Mouse (Mus musculus) retina, embryonic 14.5 days (tissue): Measurements from ENCODE around the gene Relt.

ENCODE experiments used
- DNase-seq: peaks from one replicate; pipeline ENCODE4 v3.0.0-alpha.2; 2015; ENCODE audit warnings: low spot score

Relt gene

GRCm38 (mm10) chr7:100845026-100845400 is 18.2 kb downstream of the Relt start:
- DNase-seq = no peak

GRCm38 (mm10) chr7:100844385-100845025 is 18.7 kb downstream of the Relt start:
- no peak for DNase-seq

GRCm38 (mm10) chr7:100843866-100844265 is 19.4 kb downstream of the Relt start:
- DNase-seq = no peak

- DNase-seq = no peak
Measured at GRCm38 (mm10) chr7:100842175-100842574, 21.1 kb downstream of the Relt start.

- DNase-seq = no peak
Measured at GRCm38 (mm10) chr7:100841608-100842007, 21.6 kb downstream of the Relt start.

DNA sequence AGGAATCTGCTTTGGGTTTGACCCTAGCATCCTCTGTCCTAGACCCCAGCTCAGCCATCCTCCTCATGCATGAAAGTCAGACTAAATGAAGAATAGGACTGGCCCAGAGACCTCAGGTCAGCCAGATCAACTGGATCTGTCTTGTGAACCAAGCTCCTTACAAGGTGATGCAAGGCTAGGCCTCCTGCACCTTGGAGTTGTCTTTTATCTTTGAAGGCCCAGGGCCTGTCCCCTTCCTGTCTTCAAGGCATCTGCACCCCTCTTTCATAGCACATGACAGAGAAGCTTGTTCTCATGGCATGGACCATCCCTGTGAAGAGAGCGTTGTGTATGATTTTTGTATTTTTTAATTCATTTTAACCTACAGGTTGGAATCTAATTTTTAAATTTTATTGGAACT is 22.3 kb downstream of the Relt start:
- DNase-seq = no peak

- no peak for DNase-seq
Measured at GRCm38 (mm10) chr7:100839632-100840402, 23.4 kb downstream of the Relt start.

DNA sequence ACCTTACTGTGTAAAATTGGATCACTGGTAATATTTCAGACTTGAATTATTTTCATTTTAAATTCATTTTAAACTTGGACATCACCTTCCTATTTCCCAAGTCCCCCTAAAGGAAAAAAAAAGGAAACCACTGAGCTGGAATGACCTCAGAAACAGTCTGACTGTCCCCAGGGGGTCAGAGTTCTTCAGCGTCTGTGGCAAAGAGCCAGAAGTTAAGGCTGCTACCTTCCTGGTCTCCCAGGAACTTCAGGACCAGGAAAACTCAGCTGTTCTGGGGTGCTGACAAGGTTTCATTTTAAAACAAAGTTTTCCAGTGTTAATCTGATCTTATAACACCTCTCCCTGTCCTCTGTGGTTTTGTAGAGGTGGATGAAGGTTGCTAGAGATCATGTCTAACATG is 25.5 kb downstream of the Relt start:
- DNase-seq = no peak

DNA sequence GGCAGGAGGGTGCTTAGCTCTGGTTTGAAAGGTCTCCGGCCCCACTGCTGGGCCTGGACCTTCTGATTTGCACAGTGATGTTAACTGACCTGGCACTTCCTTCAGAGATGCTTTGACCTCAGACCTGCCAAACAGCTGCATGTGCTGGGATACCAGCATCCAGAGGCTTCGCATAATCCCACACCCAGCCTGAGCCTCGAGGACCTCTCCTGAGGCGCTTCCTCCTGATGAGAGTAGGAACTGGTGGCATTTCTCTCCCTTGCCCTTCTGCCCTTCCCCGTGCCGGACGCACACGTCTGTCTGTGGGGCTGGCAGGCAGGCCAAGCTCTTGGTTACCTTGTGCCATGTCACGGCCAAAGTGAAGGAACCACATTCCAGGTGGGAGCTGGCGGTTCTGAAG is 26.6 kb downstream of the Relt start:
- DNase-seq = no peak

DNA sequence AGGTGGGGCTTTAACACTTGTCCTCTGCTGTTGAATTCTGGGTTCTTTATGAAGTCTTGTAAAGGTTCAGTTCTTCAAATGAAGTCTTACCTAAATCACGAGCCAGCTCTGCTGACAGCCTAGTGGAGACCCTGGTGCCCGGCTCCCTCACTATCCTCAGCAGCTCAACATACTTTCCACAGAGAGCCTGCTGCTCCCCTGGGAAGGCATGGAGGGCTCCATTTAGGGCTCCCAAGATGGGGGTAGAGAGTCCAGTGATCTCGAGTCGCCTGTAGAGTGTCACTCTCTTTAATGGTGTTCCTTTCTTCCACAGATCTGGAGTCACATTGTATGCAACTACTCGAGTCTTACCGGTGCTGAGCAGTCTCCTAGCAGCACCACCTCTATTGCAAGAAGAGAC is 27.5 kb downstream of the Relt start:
- DNase-seq = no peak

DNA sequence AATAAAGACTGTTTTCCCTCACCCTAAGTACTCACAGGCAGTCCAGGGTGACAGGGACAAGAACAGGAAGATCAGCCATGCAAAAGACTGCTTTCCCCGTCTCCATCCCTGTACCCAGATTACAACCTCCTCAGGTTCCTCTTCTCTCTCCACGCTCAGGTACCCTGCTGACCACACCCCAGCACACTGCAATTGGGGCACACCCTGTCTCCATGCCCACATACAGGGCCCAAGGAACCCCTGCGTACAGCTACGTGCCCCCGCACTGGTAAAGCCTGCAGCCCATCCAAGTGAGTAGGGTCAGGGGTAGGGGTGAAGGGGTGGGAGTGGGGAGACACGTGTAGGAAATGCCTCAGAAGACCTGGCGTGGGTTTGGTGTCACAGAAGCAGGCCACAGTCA is 28.1 kb downstream of the Relt start:
- no peak for DNase-seq

DNA sequence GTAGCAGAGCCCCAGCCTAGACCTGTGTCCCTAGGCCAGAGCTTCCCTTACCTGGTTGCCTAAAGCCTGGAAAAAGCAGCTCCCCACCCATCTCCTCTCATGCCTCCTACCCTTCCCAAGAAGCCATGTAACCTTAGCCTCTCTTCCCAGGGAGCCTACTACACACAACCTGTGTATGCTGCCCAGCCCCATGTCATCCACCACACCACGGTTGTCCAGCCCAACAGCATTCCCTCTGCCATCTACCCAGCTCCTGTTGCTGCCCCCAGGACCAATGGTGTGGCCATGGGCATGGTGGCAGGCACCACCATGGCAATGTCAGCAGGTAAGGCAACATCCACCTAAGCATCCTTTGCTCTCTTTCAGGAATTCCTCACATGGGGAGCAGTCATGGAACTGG is 29.4 kb downstream of the Relt start:
- DNase-seq = no peak

DNA sequence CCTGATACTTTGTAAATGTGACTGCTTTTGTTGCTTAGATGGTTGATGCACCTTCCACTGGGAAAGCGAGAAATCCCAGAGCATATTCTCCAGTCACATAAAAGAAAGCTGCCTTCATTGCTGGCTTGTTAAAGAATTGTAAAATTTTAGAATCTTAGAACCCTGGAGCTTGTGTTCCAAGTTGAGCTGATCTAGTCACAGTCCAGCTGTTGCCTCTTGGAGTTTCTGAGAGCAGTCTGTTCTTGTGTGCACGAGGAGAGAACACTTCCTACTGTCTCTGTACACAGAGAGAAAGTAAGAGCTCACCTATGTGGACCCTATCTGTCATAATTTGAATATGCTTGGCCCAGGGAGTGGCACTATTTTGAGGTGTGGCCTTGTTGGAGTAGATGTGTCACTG is 34.7 kb downstream of the Relt start:
- no peak for DNase-seq

- no peak for DNase-seq
Measured at GRCm38 (mm10) chr7:100824661-100825060, 38.6 kb downstream of the Relt start.

GRCm38 (mm10) chr7:100818401-100819064 is 44.7 kb downstream of the Relt start:
- DNase-seq = peak; percentile 11

DNA sequence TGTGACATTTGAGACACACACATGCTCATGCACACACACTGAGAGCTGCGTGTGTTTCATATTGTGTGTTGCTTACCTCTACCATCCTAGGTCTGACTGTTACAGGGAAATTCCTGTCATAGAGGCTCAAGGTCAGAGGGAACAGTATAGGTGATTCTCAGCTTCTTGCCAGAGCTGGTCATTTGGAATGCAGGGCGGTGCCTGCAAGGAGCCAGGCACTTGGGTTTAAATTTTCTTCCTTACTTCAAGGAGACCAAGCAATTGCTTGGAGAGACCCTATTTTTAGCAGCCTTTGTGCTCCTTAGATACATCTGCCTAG is 45.8 kb downstream of the Relt start:
- no peak for DNase-seq

GRCm38 (mm10) chr7:100816759-100817441 is 46.3 kb downstream of the Relt start:
- no peak for DNase-seq

- peak; percentile 42 for DNase-seq
Measured at GRCm38 (mm10) chr7:100815900-100816570, 47.2 kb downstream of the Relt start.

- no peak for DNase-seq
Measured at GRCm38 (mm10) chr7:100812641-100813040, 50.6 kb downstream of the Relt start.

- no peak for DNase-seq
Measured at GRCm38 (mm10) chr7:100811912-100812311, 51.3 kb downstream of the Relt start.

GRCm38 (mm10) chr7:100805391-100805790 is 57.9 kb downstream of the Relt start:
- DNase-seq = no peak

GRCm38 (mm10) chr7:100798810-100799209 is 64.4 kb downstream of the Relt start:
- DNase-seq = peak; percentile 20
